Mouse (Mus musculus) spleen, adult 2 months (tissue): ENCODE data around the gene Foxs1.

Experiments
- CTCF ChIP-seq: fragments of 200-500 bp; IDR thresholded peaks from 2 replicates; pipeline ENCODE4 v1.5.1; 2011; ENCODE audit warnings: mild to moderate bottlenecking, inconsistent platforms; ENCODE audit not compliant: insufficient read depth, insufficient read length, insufficient replicate concordance; ENCODE audit errors: extremely low read depth
- POLR2A ChIP-seq: fragments of 200-500 bp; IDR thresholded peaks from 2 replicates; pipeline ENCODE4 v1.6.1; 2011; ENCODE audit warnings: low read depth, low read length, inconsistent platforms

- TF ChIP-seq POLR2A (no peak), CTCF (no peak)
Measured at GRCm38 (mm10) chr2:152896926-152897325, 36.1 kb downstream of the Foxs1 start.
